Mouse (Mus musculus): ENCODE measurements at regions not wholly inside any gene's neighbourhood (a gene's known extent, or its start where the extent isn't known, plus 50 kb on each side); places are given as distances from the start of the nearest gene placed in this dataset.

DNA sequence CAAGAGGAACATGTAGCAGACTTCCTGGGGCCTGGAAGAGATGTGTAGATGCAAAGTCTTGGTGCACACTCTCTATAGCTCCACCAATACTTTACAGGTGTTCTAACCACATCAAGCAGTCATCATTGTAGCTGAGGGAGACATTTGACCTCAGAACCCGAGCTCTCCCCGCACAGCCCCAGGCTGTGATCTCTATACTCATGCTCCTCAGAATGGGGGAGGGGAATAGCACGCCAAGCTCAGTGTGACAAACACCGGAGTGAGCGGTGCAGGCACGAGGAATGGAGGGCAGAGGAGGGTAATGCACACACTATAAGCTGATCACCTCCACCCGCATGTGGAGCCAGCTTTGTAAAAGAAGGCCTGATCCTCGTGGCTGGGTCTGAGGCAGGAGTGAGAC lies 146.1 kb downstream of the Bmp7 start:
- TF ChIP-seq CTCF (IDR thresholded peaks at IDR 0.05; ENCODE audit: insufficient read depth, low read depth, low read length) (no peak), POLR2A (IDR thresholded peaks at IDR 0.05; ENCODE audit: insufficient read depth, low read depth, low read length) (no peak)
- WGBS, result 80% methylated on average over 8 of the region's 8 CpGs
- Histone ChIP-seq H3K4me3 (ENCODE audit: insufficient read depth, low read depth, low read length) (no peak overlapping the region), H3K4me1 (ENCODE audit: control insufficient read depth, insufficient read depth, low read length) (peaks cover 3% of the 10 kb centered on the region; the same call in 1 of the 2 replicates), H3K27ac (ENCODE audit: insufficient read depth, low read depth, low read length) (no peak overlapping the region)

DNA sequence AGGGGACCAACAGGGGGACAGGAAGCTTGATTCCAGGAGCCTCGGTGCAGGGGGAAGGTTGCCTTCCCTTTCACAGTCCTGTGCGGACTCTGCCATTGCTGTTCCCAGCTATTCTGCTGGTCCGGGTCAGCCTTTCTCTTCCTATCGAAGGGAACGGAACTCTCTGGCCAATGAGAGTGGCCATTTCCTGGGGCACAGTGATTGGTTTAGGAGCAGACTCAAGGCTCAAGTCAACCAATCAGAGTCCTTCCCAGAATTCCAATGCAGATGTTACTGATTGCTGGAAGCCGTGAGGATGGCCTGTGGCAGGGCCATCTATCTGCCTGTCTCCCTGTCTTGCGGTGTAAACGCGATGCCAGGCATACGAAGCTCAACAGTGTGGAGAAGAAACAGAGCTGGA lies 145.3 kb downstream of the Bmp7 start:
- no peak for TF ChIP-seq POLR2A (IDR thresholded peaks at IDR 0.05; ENCODE audit: insufficient read depth, low read depth, low read length)
- H3K4me3 ChIP-seq (ENCODE audit: insufficient read depth, low read depth, low read length), result no peak overlapping the region
- H3K4me1 ChIP-seq (ENCODE audit: control insufficient read depth, insufficient read depth, low read length), result peaks cover 3% of the 10 kb centered on the region; the same call in 1 of the 2 replicates
- H3K27ac ChIP-seq (ENCODE audit: insufficient read depth, low read depth, low read length), result no peak overlapping the region
- WGBS, result 92% methylated on average over 10 of the region's 10 CpGs

DNA sequence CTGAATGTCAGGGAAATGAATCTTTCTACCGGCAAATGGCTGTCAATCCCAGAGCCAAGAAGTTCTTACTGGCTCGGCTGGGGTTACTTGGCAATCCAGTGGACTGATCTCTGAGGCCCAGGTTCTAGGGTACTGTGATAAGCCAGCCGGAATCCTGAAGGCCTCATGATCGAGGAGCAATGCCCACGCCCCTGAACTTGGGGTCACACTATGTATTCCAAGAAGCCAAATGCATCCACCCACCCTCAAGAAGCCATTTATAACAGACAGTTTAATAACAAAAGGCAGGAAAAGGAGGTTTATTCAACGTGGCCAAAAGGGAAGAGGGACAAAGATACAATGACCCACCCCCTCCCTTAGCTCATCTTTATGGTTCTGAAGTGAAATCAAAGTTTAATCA lies 144.0 kb downstream of the Bmp7 start:
- TF ChIP-seq CTCF (IDR thresholded peaks at IDR 0.05; ENCODE audit: insufficient read depth, low read depth, low read length) (no peak), POLR2A (IDR thresholded peaks at IDR 0.05; ENCODE audit: insufficient read depth, low read depth, low read length) (no peak)
- Histone ChIP-seq H3K4me3 (ENCODE audit: insufficient read depth, low read depth, low read length) (no peak overlapping the region), H3K27ac (ENCODE audit: insufficient read depth, low read depth, low read length) (no peak overlapping the region), H3K4me1 (ENCODE audit: control insufficient read depth, insufficient read depth, low read length) (peaks cover 3% of the 10 kb centered on the region; the same call in 1 of the 2 replicates)
- WGBS, result 76% methylated on average over 6 of the region's 6 CpGs

DNA sequence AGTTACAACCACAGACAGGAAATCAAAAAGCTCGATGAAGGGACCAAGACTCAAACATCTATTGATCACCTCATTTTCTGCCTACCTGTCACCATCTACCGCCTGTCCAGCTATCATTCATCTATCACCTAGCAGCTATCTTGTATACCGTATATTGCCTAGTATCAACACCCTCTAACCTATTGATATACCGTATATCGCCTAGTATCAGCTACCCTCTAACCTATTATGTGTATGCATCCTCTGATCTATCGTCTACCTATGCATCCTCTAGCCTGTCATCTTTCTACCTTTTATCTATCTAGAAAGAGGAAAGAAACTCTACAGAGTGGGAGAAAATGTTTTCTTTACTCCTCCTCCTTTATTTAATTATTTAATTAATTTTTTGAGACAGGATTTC lies 143.2 kb downstream of the Bmp7 start:
- no peak overlapping the region for H3K4me3 ChIP-seq (ENCODE audit: insufficient read depth, low read depth, low read length)
- H3K4me1 ChIP-seq (ENCODE audit: control insufficient read depth, insufficient read depth, low read length), result peaks cover 3% of the 10 kb centered on the region; the same call in 1 of the 2 replicates
- no peak for TF ChIP-seq POLR2A (IDR thresholded peaks at IDR 0.05; ENCODE audit: insufficient read depth, low read depth, low read length)
- H3K27ac ChIP-seq (ENCODE audit: insufficient read depth, low read depth, low read length), result no peak overlapping the region
- 59% methylated on average over 6 of the region's 6 CpGs for WGBS

DNA sequence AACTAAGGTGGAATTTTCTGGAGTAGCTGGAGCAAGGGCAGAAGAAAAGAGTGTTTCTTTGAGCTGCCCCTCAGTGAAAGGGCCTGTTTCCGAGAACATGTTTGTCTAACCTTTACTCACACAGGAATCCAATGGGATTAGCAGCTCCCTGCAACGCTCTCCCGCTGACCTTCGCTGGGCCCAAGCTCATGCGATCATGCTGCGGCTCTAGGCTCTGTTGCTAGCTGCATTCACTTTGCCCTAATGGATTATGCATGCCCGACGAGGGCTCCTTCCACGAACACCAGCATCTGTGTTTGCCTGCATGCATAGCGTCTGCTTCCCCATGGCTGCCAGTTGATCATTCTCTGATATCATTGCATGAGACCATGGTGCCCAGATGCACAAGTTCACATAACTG lies 140.2 kb downstream of the Bmp7 start:
- no peak overlapping the region for H3K4me3 ChIP-seq (ENCODE audit: insufficient read depth, low read depth, low read length)
- H3K27ac ChIP-seq (ENCODE audit: insufficient read depth, low read depth, low read length), result no peak overlapping the region
- no peaks in the 10 kb centered on the region for H3K4me1 ChIP-seq (ENCODE audit: control insufficient read depth, insufficient read depth, low read length)
- no peak for TF ChIP-seq CTCF (IDR thresholded peaks at IDR 0.05; ENCODE audit: insufficient read depth, low read depth, low read length)
- no peak for TF ChIP-seq POLR2A (IDR thresholded peaks at IDR 0.05; ENCODE audit: insufficient read depth, low read depth, low read length)
- WGBS, result 76% methylated on average over 10 of the region's 10 CpGs

DNA sequence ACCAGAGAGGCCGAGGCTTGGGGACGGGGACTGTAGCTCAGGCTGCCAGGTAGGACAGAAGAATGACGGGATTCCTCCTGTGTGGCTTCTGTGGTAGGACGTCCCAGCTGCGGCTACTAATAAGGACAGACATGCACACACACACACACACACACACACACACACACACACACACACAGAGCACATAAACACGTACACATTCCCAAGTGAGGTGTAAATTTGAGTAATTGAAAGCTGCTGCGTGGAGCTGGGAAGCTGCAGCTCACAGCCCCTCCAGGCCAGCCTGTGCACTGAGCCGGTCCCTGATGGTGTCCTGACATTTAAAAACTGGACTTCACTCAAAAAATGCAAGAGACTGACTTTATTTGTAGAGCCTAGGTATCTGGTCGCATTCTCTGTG lies 139.3 kb downstream of the Bmp7 start:
- TF ChIP-seq POLR2A (IDR thresholded peaks at IDR 0.05; ENCODE audit: insufficient read depth, low read depth, low read length) (no peak), CTCF (IDR thresholded peaks at IDR 0.05; ENCODE audit: insufficient read depth, low read depth, low read length) (no peak)
- no peaks in the 10 kb centered on the region for H3K4me1 ChIP-seq (ENCODE audit: control insufficient read depth, insufficient read depth, low read length)
- H3K4me3 ChIP-seq (ENCODE audit: insufficient read depth, low read depth, low read length), result no peak overlapping the region
- WGBS, result 96% methylated on average over 9 of the region's 9 CpGs
- H3K27ac ChIP-seq (ENCODE audit: insufficient read depth, low read depth, low read length), result no peak overlapping the region

DNA sequence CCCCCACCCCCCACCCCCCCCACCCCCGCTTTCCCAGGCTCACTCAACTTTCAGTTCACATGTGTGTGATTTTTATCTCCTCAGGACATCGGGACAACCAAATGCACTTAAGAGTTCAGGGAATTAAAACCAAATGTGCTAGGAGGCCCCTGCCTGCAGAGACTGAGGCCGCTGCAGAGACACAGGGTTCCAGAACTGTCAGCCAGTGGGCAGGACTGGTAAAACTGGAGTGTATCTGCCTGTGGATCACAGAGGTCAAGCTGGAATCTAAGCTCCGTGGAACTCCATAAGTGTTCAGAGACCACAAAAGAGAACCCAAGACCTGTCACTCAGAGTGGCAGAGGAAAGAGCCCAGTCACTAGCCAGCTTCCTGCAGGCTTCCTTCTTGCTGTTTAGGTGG lies 138.3 kb downstream of the Bmp7 start:
- Histone ChIP-seq H3K4me3 (ENCODE audit: insufficient read depth, low read depth, low read length) (no peak overlapping the region), H3K4me1 (ENCODE audit: control insufficient read depth, insufficient read depth, low read length) (no peaks in the 10 kb centered on the region), H3K27ac (ENCODE audit: insufficient read depth, low read depth, low read length) (no peak overlapping the region)
- TF ChIP-seq POLR2A (IDR thresholded peaks at IDR 0.05; ENCODE audit: insufficient read depth, low read depth, low read length), result no peak
- TF ChIP-seq CTCF (IDR thresholded peaks at IDR 0.05; ENCODE audit: insufficient read depth, low read depth, low read length), result no peak
- 76% methylated on average over 4 of the region's 4 CpGs for WGBS

DNA sequence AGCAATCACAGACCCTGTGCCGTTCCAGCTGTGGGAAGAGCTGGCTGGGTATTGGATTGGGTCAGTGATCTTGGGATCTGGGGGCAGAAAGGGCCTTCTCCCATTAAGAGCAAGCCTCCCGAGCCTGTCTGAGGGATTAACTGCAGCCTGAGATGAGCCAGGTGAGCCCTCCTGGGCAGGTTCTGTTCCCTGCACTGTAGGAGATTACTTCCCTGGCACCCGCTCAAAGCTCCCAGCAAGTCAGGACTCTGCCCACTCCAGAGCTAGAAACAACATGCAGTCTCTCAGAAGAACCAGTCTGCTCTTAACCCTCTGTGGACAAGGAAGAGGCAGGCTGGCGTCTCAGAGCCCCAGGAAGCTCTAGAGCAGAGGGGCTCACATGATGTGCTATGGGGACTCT lies 132.7 kb downstream of the Bmp7 start:
- Histone ChIP-seq H3K4me3 (ENCODE audit: insufficient read depth, low read depth, low read length) (no peak overlapping the region), H3K4me1 (ENCODE audit: control insufficient read depth, insufficient read depth, low read length) (no peaks in the 10 kb centered on the region; the same call in 1 of the 2 replicates), H3K27ac (ENCODE audit: insufficient read depth, low read depth, low read length) (no peak overlapping the region)
- 77% methylated on average over 4 of the region's 4 CpGs for WGBS
- TF ChIP-seq POLR2A (IDR thresholded peaks at IDR 0.05; ENCODE audit: insufficient read depth, low read depth, low read length), result no peak
- TF ChIP-seq CTCF (IDR thresholded peaks at IDR 0.05; ENCODE audit: insufficient read depth, low read depth, low read length), result no peak

DNA sequence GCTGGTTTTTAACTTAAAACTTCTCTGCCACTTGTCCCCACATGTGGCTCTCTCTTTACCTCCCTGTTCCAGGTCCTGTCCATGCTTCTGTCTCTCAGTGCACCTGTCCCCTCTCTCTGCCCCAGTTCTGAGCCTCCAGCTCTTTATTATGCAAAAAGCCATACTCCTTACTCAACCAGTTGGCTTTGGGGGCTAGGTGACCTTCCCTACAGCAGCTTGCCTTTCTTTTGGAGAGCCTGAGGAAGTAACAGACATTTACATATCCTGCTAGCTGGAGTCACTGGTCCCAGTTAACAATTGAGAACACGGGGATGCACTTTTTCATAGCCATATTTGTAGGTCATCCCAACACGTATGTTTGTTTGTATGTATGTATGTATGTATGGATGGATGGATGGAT lies 130.8 kb downstream of the Bmp7 start:
- WGBS, result 88% methylated on average over 2 of the region's 2 CpGs
- Histone ChIP-seq H3K4me1 (ENCODE audit: control insufficient read depth, insufficient read depth, low read length) (peaks cover 12% of the 10 kb centered on the region), H3K4me3 (ENCODE audit: insufficient read depth, low read depth, low read length) (no peak overlapping the region), H3K27ac (ENCODE audit: insufficient read depth, low read depth, low read length) (no peak overlapping the region)
- TF ChIP-seq POLR2A (IDR thresholded peaks at IDR 0.05; ENCODE audit: insufficient read depth, low read depth, low read length) (no peak), CTCF (IDR thresholded peaks at IDR 0.05; ENCODE audit: insufficient read depth, low read depth, low read length) (no peak)

DNA sequence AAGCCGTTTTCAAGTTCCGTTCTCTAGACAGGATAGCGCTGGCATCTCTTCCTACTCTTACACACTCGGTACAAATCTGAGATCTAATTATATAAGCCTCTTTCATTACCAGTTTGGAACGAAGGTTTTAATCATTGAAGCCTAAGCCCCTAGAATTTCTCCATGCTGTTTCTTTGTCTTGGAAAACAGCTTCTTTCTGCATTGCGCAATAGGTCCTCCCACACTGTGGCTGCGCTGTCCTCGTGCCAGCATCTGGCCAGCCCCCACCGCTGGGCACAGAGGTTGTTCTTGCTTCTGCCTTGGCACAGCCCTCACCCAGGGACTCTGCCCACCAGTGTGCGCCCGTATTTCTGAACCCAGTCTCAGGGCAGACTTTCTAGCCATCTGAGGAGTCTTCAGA lies 126.8 kb downstream of the Bmp7 start:
- Histone ChIP-seq H3K4me3 (ENCODE audit: insufficient read depth, low read depth, low read length) (no peak overlapping the region), H3K27ac (ENCODE audit: insufficient read depth, low read depth, low read length) (no peak overlapping the region), H3K4me1 (ENCODE audit: control insufficient read depth, insufficient read depth, low read length) (peaks cover 22% of the 10 kb centered on the region)
- TF ChIP-seq CTCF (IDR thresholded peaks at IDR 0.05; ENCODE audit: insufficient read depth, low read depth, low read length), result no peak
- TF ChIP-seq POLR2A (IDR thresholded peaks at IDR 0.05; ENCODE audit: insufficient read depth, low read depth, low read length), result no peak
- 18% methylated on average over 11 of the region's 11 CpGs for WGBS
